Mouse (Mus musculus) kidney, adult 2 months (tissue): ENCODE measurements around the gene Il23r.
A peak's percentile ranks its signal among the peaks of the same experiment; 100 is the strongest.

Experiments used
- CTCF ChIP-seq: fragments of 200-500 bp; conservative IDR thresholded peaks from 2 replicates; pipeline ENCODE4 v1.5.1; 2011; ENCODE audit warnings: low read depth, mild to moderate bottlenecking, control low read depth, low read length, moderate library complexity, mixed read lengths; ENCODE audit not compliant: insufficient read depth, insufficient read length
- POLR2A ChIP-seq: fragments of 200-500 bp; IDR thresholded peaks from one replicate; pipeline ENCODE4 v1.6.1; 2011; ENCODE audit warnings: low read depth, low read length, control low read depth

GRCm38 (mm10) chr6:67510752-67511151 lies 19.1 kb upstream of the Il23r start:
- TF ChIP-seq CTCF (peak; percentile 45), POLR2A (no peak)
